Mouse (Mus musculus) gastrocnemius, postnatal 25 days (tissue): ENCODE data around the gene Actn4. TPM values are rescaled to one million over a fixed set of nuclear protein-coding genes. Genes with fewer than 3 reads are reported as not detected.
A peak's percentile ranks its signal among the peaks of the same experiment; 100 is the strongest.
"Not testable (repeated sequence)": the region's sequence is repeated elsewhere in the genome, so short reads cannot be mapped to it uniquely, and the experiment has no call there.

ENCODE experiments used
- DNase-seq: peaks from one replicate; pipeline ENCODE4 v3.0.0; 2022
- total RNA-seq, 2 experiments: library from RNA; stranded (reverse); gene quantifications; 1 replicate in 1 of 2; 2 replicates in 1 of 2; pipeline ENCODE4 v1.2.3; 2021

Gene Actn4
- total RNA-seq, 2 experiments from 2014 or later, result 36.7 to 45.8 TPM

DNA sequence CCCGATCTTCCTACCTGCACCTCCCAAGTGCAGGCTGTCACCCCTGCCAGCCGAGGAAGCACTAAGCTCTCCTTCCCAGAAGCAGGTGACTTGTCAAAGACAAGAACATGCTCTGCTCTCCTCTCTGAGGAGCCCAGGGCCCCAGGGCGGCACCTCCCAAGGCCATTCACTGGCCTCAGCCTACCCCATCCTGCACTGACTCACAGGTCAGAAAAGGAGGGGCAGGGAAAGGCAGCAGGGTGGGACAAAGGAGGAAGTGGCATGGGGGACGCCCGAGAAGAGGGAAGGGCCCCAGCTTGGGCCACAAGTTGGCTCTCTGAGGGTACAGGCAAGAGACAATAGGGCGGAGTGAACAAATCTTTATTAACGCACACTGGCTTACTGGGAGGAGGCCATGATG, 8.9 kb upstream of the Actn4 start:
- DNase-seq, result no peak

DNA sequence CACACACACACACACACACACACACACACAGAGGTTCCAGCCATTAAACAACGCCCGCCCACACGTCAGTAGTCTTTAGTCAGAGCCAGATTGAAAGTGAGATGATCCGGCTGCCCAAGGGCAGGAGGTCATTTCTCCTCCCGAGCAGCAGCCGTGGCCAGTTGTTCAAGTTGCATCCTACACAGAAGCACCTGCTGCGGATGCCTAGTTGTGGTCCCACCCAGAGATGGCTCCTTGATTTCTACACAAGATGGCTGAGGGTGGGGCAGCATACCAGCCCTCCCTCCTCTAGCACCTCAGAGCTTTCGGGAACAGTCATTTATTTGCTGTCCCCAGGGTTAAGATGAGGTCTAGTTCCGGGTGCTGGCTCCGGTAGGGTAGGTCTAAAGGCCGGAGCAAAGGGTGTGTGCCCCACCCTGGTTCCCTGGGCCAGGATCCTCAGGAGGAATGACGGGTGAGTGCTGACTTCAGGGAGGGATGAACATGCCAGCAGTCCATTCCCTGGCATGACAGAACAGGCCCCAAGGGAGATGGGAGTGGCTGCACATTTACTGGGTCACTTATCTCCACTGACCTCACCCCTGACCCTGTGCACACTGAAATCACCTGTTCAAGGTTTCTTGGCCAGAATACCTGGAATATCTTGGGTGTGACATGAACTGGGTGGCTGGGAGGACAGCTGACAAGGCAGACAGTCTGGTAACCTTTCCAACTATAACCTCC, 7.7 kb upstream of the Actn4 start:
- DNase-seq, result peak; percentile 63

DNA sequence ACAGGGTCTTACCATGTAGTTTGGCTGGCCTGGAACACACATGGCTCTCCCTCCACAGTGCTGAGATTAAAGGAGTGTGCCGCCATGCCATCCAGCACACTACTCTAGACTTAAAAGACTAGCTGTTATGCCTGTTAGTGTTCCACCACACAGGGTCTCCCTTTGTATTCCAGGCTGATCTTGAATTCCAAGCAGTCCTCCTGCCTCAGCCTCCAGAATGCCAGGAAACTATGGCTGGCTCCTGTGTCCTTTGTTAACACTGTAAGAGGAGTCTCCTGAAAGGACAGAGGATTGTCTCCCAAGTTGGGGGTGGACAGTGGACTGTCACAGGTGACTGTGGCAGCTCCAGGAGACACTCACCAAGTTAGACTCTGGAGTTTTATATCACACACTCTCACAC, 7.1 kb upstream of the Actn4 start:
- DNase-seq, result no peak

DNA sequence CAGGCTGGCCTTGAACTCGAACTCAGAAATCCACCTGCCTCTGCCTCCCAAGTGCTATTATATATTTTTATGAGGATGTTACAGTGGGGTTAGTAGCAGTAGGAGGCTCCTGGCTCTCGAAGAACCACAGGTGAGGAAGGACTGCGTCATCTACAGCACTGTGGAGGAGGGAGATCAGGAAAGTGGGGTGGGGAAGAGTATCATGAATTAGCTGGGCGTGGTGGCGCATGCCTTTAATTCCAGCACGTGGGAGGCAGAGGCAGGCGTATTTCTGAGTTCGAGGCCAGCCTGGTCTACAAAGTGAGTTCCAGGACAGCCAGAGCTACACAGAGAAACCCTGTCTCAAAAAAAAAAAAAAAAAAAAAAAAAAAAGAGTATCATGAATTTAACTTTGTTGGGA, 6.0 kb upstream of the Actn4 start:
- DNase-seq, result not testable (repeated sequence)

DNA sequence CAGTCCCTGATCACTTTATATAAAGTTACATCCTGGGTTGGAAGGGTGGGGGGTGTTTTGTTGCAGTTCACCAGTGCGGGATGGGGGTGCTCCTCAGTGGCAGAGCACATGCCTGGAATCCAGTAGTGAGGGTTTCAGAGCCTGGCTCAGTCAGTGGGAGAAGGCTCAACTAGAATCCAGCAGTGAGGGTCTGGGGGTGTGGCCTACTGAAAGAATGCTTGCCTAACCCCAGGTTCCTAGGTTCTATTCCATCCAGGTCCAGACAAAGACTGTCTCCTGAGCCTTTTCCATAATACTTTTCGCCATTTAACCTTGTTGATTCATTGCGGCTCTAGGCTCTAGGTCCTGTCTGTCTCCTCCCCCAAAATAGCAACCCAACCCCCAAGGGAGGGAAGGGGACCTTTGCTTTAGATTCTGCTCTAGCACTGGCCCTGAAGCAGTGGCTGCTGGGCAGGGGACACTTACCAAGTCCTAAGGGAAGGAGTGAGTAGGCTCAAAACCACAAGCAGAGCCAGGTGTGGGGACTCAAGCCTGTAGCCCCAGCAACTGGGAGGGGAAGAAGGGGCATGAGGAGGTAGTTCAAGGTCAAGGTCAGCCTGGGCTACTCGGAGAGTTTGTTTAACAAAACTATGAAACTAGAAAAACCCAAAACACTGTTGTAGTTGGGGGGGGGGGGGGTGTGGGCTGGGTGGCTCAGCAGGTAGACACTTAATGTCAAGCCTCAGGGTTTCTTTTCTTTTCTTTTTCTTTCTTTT, 4.8 kb upstream of the Actn4 start:
- no peak for DNase-seq

DNA sequence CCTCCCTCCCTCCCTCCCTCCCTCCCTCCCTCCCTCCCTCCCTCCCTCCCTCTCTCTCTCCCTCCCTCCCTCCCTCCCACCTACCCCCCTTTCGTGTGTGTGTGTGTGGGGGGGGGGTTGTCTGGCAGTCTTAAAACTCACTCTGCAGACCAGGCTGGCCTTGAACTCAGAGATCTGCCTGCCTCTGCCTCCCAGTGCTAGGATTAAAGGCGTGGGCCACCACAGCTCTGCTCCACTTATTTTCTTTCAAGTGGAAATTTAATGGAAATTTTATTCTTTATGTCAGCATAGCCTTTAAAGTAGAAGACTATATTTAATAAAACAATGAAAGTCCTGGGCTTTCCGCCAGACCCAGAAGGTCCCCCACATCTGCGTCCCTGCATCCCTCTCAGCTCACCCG, 4.0 kb upstream of the Actn4 start:
- DNase-seq, result no peak

- no peak for DNase-seq
Observed at GRCm38 (mm10) chr7:28965346-28965840, 3.3 kb upstream of the Actn4 start.

DNA sequence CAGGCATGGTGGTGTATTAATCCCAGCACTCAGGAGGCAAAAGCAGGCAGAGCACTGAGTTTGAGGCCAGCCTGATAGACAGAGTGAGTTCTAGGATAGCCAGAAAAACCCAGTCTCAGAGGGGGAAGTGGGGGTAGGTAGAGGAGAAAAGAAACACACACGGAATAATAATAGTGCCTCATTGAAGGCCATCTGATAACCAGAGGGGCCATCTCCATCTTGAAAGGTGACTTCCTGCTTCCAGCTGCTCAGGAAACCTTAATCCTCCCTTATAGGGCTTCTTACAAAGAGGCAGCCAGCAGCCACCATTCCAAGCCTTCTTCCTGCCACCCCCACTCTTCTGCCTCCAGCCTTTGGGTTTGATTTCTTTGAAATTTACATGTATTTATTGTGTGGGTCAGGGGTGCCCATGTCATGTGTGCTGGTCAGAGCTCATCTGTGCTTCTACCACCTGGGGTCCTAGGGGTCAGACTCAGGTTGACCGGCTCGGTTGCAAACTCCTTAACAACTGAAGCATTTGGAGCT, 1.3 kb upstream of the Actn4 start:
- no peak for DNase-seq

- no peak for DNase-seq
Observed at GRCm38 (mm10) chr7:28961584-28961926, 585 bp downstream of the Actn4 start.

GRCm38 (mm10) chr7:28960354-28961046, 1.6 kb downstream of the Actn4 start:
- no peak for DNase-seq

DNA sequence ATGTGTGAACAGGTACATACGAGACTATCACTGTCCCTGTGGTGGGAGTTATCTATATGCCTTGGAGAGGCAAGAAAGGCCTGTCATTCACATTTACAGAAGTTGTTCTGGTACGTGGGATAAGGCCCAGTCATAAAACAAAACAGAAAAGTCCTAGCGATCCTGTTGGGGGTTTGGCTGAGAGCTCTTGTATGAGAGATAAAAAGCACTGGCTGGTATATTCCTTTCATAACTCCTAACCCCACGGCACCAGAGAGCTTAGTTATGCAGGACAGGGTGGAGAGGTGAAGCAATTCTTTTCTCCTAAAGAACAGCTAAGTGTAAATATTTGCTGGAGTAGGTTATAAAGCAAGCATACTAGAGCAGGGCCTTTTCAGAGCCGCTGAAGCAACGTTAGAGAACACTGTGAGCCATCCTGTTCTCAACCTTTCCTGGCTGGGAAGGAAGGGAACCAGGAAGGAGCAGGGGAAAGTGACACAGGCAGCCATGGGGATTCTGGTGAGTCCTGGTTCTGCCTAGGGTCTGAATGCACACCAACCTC, 2.6 kb downstream of the Actn4 start:
- no peak for DNase-seq

DNA sequence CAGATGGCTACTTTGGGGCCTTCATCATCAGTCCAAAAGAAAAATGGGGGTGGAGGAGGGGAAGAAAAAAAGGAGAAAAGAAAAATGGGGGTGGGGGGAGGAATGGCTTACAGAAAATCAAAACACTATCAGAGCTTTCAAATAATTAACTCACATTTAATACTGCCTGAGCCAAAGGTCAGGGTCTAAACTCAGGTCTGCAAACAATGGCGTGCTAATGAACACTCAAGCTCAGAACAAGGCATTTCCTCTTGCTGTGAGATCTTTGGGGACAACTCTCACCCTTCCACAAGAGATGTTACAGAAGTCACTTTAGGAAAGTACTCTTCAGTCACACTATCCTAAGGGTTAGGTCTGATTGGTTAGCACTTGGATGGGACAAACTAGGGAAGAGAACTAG, 3.4 kb downstream of the Actn4 start:
- DNase-seq, result no peak

GRCm38 (mm10) chr7:28957997-28958725, 4.0 kb downstream of the Actn4 start:
- no peak for DNase-seq

DNA sequence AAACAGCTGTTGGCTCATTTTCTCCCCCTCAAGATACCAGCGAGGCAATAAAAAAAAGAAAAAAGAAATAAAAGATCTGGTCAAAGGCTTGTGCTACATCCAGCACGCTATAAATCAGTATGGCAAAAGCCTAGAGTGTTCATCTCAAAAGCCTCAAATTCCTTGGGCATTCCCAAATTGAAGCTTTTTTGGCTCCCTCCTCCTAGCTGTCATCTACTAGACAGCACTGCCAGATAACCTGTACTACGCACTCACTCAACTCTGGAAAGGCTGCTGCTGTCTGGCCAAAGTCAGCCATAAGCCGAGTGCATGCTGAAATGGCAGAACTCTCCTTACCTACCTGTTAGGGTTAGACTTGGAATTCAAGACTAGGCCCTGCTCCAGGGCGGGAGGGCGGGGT, 4.9 kb downstream of the Actn4 start:
- DNase-seq, result no peak

DNA sequence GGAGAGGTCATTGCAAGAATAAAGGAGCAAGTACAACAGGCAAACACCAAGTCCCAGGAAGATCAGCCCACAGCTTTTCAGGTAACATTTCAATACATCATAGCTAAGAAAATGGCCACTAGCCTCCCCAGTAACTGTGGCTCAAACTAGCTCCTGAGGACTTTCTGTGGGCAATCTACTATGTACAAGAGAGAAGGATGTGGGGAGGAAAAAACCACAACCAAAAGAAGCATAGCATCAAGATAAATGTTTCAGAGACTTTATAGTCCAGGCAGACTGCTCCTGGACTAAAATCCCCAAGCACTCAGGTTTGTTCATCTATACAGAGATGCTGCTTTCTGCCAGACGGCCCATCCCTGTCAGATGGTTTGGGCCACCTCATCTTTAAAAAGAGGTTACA, 5.9 kb downstream of the Actn4 start:
- no peak for DNase-seq

DNA sequence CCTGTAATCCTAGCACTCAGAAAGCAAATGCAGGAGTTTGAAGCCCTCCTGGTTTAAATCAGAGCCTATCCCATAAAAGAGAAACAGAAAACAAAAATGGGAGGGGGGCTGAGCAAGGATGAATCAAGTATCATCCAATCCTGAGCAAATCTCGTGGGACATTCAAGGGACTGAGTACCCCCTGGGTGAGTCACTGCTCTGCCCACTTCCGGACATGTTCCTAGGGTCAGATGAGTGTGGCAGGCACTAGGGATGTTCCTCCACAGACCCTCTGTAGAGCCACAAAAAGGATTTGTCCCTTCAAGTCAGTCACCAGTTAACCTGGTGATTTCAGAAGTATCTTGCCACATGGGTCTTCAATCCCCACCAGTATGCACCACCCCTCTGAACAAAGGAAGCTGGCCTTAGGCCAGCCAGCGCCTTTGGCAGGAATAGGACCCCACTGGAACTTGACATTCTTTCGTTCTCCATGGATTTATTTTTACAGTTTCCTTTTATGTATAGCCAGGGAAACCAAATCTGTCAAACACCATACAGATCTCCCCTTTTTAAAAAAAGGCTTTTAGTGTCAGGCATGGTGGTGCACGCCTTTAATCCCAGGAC, 6.7 kb downstream of the Actn4 start:
- DNase-seq, result no peak

- no peak for DNase-seq
Observed at GRCm38 (mm10) chr7:28954773-28955172, 7.4 kb downstream of the Actn4 start.

DNA sequence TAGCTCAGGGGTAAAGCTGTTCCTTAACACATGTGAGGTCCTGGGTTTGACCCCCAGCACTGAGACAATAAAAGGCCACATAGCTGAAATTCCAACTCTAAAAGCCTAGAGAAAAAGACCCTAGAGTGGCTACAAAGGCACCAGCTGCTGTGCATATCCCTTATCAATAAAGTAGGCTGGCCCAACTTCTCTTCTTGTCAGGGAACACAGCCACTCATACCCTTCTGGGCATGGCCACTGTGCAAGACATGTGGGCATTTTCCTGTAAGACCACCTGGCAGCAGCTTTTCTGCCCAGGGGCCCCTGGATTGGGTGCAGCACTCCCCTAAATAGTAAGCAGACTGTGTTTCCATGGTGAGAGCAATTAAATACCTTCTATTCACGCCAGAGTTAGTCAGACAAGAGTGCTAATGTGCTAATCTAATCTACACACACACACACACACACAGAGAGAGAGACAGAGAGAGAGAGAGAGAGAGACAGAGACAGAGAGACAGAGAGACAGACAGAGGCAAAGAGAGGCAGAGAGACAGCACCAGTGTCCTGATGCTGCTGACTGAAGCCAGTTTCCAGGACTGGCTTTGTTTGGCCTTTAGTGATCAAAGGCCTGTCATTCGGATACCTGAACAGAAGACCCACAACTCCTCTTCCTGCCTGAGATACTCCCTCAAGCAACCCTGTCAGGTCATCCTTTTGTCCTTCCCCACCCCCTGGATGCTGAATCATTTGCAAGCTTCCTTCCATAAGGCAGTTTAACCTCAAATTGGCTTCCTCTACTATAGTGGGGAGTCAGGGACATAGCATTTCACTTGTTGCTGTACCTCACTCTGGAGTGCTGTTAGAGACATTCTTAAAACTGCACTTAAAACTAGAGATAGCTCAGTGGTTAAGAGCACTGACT, 8.4 kb downstream of the Actn4 start:
- no peak for DNase-seq

- DNase-seq, result no peak
Observed at GRCm38 (mm10) chr7:28952786-28953185, 9.4 kb downstream of the Actn4 start.

GRCm38 (mm10) chr7:28951764-28952163, 10.4 kb downstream of the Actn4 start:
- DNase-seq, result no peak
